Mouse (Mus musculus): ENCODE measurements at regions not wholly inside any gene's neighbourhood (a gene's known extent, or its start where the extent isn't known, plus 50 kb on each side); places are given as distances from the start of the nearest gene placed in this dataset.

GRCm38 (mm10) chr12:17094758-17095157, 81.9 kb downstream of the Kcnf1 start:
- Histone ChIP-seq H3K9ac (ENCODE audit: low read depth, low read length) (no peak overlapping the region), H3K4me3 (ENCODE audit: low read depth, low read length) (no peak overlapping the region), H3K36me3 (ENCODE audit: control insufficient read depth, insufficient read depth) (no peaks in the 10 kb centered on the region), H3K9me3 (ENCODE audit: control insufficient read depth) (no peaks in the 10 kb centered on the region), H3K4me1 (replicated peaks; ENCODE audit: control insufficient read depth, insufficient read depth, low read length) (no peaks in the 10 kb centered on the region), H3K27ac (ENCODE audit: low read depth, low read length) (no peak overlapping the region), H3K4me2 (replicated peaks; ENCODE audit: low read depth) (no peak overlapping the region), H3K27me3 (replicated peaks; ENCODE audit: control insufficient read depth, insufficient read depth, low read length) (no peaks in the 10 kb centered on the region)
- WGBS, result 89% methylated on average over 4 of the region's 4 CpGs
- no peak for TF ChIP-seq CTCF (IDR thresholded peaks at IDR 0.05; ENCODE audit: low read depth)
- ATAC-seq, result no peak

GRCm38 (mm10) chr12:17093772-17094171, 82.2 kb upstream of the 2410004P03Rik start:
- TF ChIP-seq CTCF (IDR thresholded peaks at IDR 0.05; ENCODE audit: low read depth), result no peak
- Histone ChIP-seq H3K27me3 (replicated peaks; ENCODE audit: control insufficient read depth, insufficient read depth, low read length) (no peaks in the 10 kb centered on the region), H3K4me1 (replicated peaks; ENCODE audit: control insufficient read depth, insufficient read depth, low read length) (no peaks in the 10 kb centered on the region), H3K4me2 (replicated peaks; ENCODE audit: low read depth) (no peak overlapping the region), H3K27ac (ENCODE audit: low read depth, low read length) (no peak overlapping the region), H3K9me3 (ENCODE audit: control insufficient read depth) (no peaks in the 10 kb centered on the region), H3K36me3 (ENCODE audit: control insufficient read depth, insufficient read depth) (no peaks in the 10 kb centered on the region), H3K4me3 (ENCODE audit: low read depth, low read length) (no peak overlapping the region), H3K9ac (ENCODE audit: low read depth, low read length) (no peak overlapping the region)
- 59% methylated on average over 3 of the region's 3 CpGs for WGBS
- ATAC-seq, result no peak

DNA sequence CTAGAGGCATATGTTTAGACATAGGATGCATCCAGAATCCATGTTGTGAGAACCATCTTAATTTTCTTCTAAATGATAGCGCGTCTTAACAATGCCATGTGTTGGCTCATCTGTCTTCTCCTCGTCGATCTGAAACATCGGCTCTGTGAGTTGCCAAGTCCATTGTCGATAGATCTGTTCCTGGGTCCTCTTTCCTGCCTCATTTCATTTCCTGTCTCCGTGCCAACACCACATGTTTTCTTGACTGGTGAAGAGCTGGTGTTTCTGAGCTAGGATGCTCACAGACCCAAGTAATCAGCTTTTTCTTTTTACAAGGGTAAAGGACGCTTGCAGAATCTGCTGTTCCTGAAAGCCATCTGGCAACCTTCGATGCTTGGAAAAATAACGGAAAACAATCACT, 79.5 kb upstream of the 2410004P03Rik start:
- no peak for ATAC-seq
- no peak for TF ChIP-seq CTCF (IDR thresholded peaks at IDR 0.05; ENCODE audit: low read depth)
- H3K9me3 ChIP-seq (ENCODE audit: control insufficient read depth), result no peaks in the 10 kb centered on the region

DNA sequence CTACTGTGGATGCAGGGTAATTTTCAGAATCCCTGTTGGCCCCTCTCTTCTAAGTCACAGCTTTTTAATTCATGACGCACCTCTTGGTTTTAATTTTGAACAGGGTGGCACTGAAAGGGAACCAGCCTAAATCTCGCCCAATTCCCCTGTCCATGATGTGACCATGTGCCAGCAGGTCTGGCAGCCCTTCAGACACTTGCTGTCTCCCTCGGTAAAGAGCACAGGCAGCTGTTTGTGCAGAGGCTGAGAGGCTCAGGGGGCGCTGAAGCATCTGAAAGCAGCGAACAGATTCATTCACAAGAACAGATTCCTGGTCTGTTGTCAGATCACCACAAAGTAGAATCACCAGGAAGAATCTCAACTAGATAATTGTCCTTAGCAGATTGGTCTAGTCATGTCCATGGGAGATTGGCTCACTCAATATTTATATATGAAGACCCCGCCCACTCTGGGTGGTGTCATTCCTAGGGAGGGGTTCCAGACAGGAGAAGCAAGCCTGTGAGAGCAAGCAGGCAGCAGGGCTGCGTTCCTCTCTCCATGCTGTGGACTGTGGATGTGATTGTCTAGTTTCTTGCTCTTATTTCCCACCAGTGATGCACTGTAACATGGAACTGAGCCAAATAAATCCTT, 78.3 kb upstream of the 2410004P03Rik start:
- Histone ChIP-seq H3K4me3 (ENCODE audit: low read depth, low read length) (no peak overlapping the region), H3K4me2 (replicated peaks; ENCODE audit: low read depth) (no peak overlapping the region), H3K27me3 (replicated peaks; ENCODE audit: control insufficient read depth, insufficient read depth, low read length) (no peaks in the 10 kb centered on the region), H3K27ac (ENCODE audit: low read depth, low read length) (no peak overlapping the region), H3K4me1 (replicated peaks; ENCODE audit: control insufficient read depth, insufficient read depth, low read length) (no peaks in the 10 kb centered on the region), H3K9ac (ENCODE audit: low read depth, low read length) (no peak overlapping the region), H3K36me3 (ENCODE audit: control insufficient read depth, insufficient read depth) (no peaks in the 10 kb centered on the region), H3K9me3 (ENCODE audit: control insufficient read depth) (no peaks in the 10 kb centered on the region)
- TF ChIP-seq CTCF (IDR thresholded peaks at IDR 0.05; ENCODE audit: low read depth), result no peak
- WGBS, result 40% methylated on average over 7 of the region's 7 CpGs
- ATAC-seq, result no peak

More for the DNA sequence above, 79.5 kb upstream of the 2410004P03Rik start:
- Histone ChIP-seq H3K36me3 (ENCODE audit: control insufficient read depth, insufficient read depth) (no peaks in the 10 kb centered on the region), H3K4me3 (ENCODE audit: low read depth, low read length) (no peak overlapping the region), H3K27ac (ENCODE audit: low read depth, low read length) (no peak overlapping the region), H3K4me2 (replicated peaks; ENCODE audit: low read depth) (no peak overlapping the region), H3K4me1 (replicated peaks; ENCODE audit: control insufficient read depth, insufficient read depth, low read length) (no peaks in the 10 kb centered on the region), H3K27me3 (replicated peaks; ENCODE audit: control insufficient read depth, insufficient read depth, low read length) (no peaks in the 10 kb centered on the region), H3K9ac (ENCODE audit: low read depth, low read length) (no peak overlapping the region)
- 71% methylated on average over 10 of the region's 10 CpGs for WGBS

- Histone ChIP-seq H3K4me2 (replicated peaks; ENCODE audit: low read depth) (no peak overlapping the region), H3K9ac (ENCODE audit: low read depth, low read length) (no peak overlapping the region), H3K9me3 (ENCODE audit: control insufficient read depth) (no peaks in the 10 kb centered on the region), H3K4me3 (ENCODE audit: low read depth, low read length) (no peak overlapping the region), H3K27ac (ENCODE audit: low read depth, low read length) (no peak overlapping the region), H3K4me1 (replicated peaks; ENCODE audit: control insufficient read depth, insufficient read depth, low read length) (no peaks in the 10 kb centered on the region), H3K27me3 (replicated peaks; ENCODE audit: control insufficient read depth, insufficient read depth, low read length) (no peaks in the 10 kb centered on the region), H3K36me3 (ENCODE audit: control insufficient read depth, insufficient read depth) (no peaks in the 10 kb centered on the region)
- 22% methylated on average over 3 of the region's 3 CpGs for WGBS
- ATAC-seq, result no peak
- TF ChIP-seq CTCF (IDR thresholded peaks at IDR 0.05; ENCODE audit: low read depth), result no peak
These were observed 75.9 kb upstream of the 2410004P03Rik start for GRCm38 (mm10) chr12:17087388-17087787.

- H3K4me3 ChIP-seq (ENCODE audit: low read depth, low read length), result no peak overlapping the region
- TF ChIP-seq CTCF (IDR thresholded peaks at IDR 0.05; ENCODE audit: low read depth), result no peak
- no peaks in the 10 kb centered on the region for H3K9me3 ChIP-seq (ENCODE audit: control insufficient read depth)
- ATAC-seq, result no peak
- H3K9ac ChIP-seq (ENCODE audit: low read depth, low read length), result no peak overlapping the region
- H3K27me3 ChIP-seq (replicated peaks; ENCODE audit: control insufficient read depth, insufficient read depth, low read length), result no peaks in the 10 kb centered on the region
- no peaks in the 10 kb centered on the region for H3K36me3 ChIP-seq (ENCODE audit: control insufficient read depth, insufficient read depth)
- WGBS, result 74% methylated on average over 5 of the region's 5 CpGs
- no peak overlapping the region for H3K4me2 ChIP-seq (replicated peaks; ENCODE audit: low read depth)
- H3K27ac ChIP-seq (ENCODE audit: low read depth, low read length), result no peak overlapping the region
- no peaks in the 10 kb centered on the region for H3K4me1 ChIP-seq (replicated peaks; ENCODE audit: control insufficient read depth, insufficient read depth, low read length)
These were observed 73.7 kb upstream of the 2410004P03Rik start for GRCm38 (mm10) chr12:17085209-17085574.
